Mouse (Mus musculus) spleen, adult 2 months (tissue): Measurements from ENCODE around the gene Vwf. TPM values are rescaled to one million over a fixed set of nuclear protein-coding genes. Genes with fewer than 3 reads are reported as not detected.
A peak's percentile ranks its signal among the peaks of the same experiment; 100 is the strongest.

Experiments
- DNase-seq, 2 experiments: peaks; one replicate each; pipeline versions ENCODE4 v3.0.0 to v3.0.0-alpha.2; 2012 to 2021; ENCODE audit warnings: low spot score in 2 of 2, low read depth in 1 of 2
- H3K27ac ChIP-seq: fragments of 200-500 bp; 2 replicates; pipeline ENCODE4 v1.5.1; 2012; ENCODE audit warnings: low read length, inconsistent platforms; ENCODE audit not compliant: insufficient read depth
- H3K27me3 ChIP-seq: fragments of 200-500 bp; 2 replicates; pipeline ENCODE4 v1.6.1; 2012; ENCODE audit warnings: mild to moderate bottlenecking, moderate library complexity, low read length, inconsistent platforms; ENCODE audit not compliant: control insufficient read depth, insufficient read depth
- H3K36me3 ChIP-seq: fragments of 200-500 bp; 2 replicates; pipeline ENCODE4 v1.6.1; 2012; ENCODE audit warnings: mild to moderate bottlenecking, low read length, inconsistent platforms; ENCODE audit not compliant: control insufficient read depth, insufficient read depth
- H3K4me1 ChIP-seq: fragments of 200-500 bp; 2 replicates; pipeline ENCODE4 v1.6.1; 2011; ENCODE audit warnings: inconsistent platforms; ENCODE audit not compliant: control insufficient read depth, insufficient read depth, insufficient read length
- H3K4me3 ChIP-seq: fragments of 200-500 bp; 2 replicates; pipeline ENCODE4 v1.5.1; 2011; ENCODE audit warnings: mild to moderate bottlenecking, inconsistent platforms; ENCODE audit not compliant: insufficient read depth, insufficient read length; ENCODE audit errors: extremely low read depth
- CTCF ChIP-seq: fragments of 200-500 bp; IDR thresholded peaks from 2 replicates; pipeline ENCODE4 v1.5.1; 2011; ENCODE audit warnings: mild to moderate bottlenecking, inconsistent platforms; ENCODE audit not compliant: insufficient read depth, insufficient read length, insufficient replicate concordance; ENCODE audit errors: extremely low read depth
- POLR2A ChIP-seq: fragments of 200-500 bp; IDR thresholded peaks from 2 replicates; pipeline ENCODE4 v1.6.1; 2011; ENCODE audit warnings: low read depth, low read length, inconsistent platforms
- WGBS: fragments of 180-500 bp; shearing (Covaris S2); methylation state at CpG from one replicate; pipeline ENCODE4 v1.1.7; 2018; 5-methylcytosine and 5-hydroxymethylcytosine counted together
- polyA plus RNA-seq: library from polyadenylated mRNA; depleted of rRNA; stranded (reverse); fragments of >200 nt; gene quantifications from 2 replicates; pipeline ENCODE4 v1.2.3, GENCODE M21; 2012

Gene Vwf
- polyA plus RNA-seq, 1 experiment = 42.9 TPM

GRCm38 (mm10) chr6:125600036-125600558, 53.5 kb downstream of the Vwf start:
- Histone ChIP-seq H3K4me1 (peaks cover 1% of the 10 kb centered on the region; the same call in 1 of the 2 replicates), H3K36me3 (no peaks in the 10 kb centered on the region), H3K27ac (no peak overlapping the region), H3K4me3 (no peak overlapping the region), H3K27me3 (no peaks in the 10 kb centered on the region)
- TF ChIP-seq POLR2A (no peak), CTCF (peak; percentile 79; the same call in 1 of the 2 replicates)
- WGBS = 40% methylated on average over 9 of the region's 9 CpGs
- DNase-seq = peak; percentile 22 to 56

- no peak for DNase-seq
- no peak for TF ChIP-seq POLR2A
- no peak for TF ChIP-seq CTCF
- H3K27me3 ChIP-seq = no peaks in the 10 kb centered on the region
- WGBS = 88% methylated on average over 8 of the region's 8 CpGs
- no peak overlapping the region for H3K4me3 ChIP-seq
- H3K36me3 ChIP-seq = no peaks in the 10 kb centered on the region
- H3K27ac ChIP-seq = no peak overlapping the region
- H3K4me1 ChIP-seq = no peaks in the 10 kb centered on the region; the same call in 1 of the 2 replicates
Observed at GRCm38 (mm10) chr6:125600669-125601068, 54.1 kb downstream of the Vwf start.

- Histone ChIP-seq H3K4me3 (no peak overlapping the region), H3K36me3 (no peaks in the 10 kb centered on the region), H3K27ac (no peak overlapping the region), H3K4me1 (no peaks in the 10 kb centered on the region; the same call in 1 of the 2 replicates), H3K27me3 (no peaks in the 10 kb centered on the region)
- TF ChIP-seq CTCF = no peak
- TF ChIP-seq POLR2A = no peak
- DNase-seq = no peak
- WGBS = 79% methylated on average over 4 of the region's 4 CpGs
Observed at GRCm38 (mm10) chr6:125601190-125601589, 54.6 kb downstream of the Vwf start.

DNA sequence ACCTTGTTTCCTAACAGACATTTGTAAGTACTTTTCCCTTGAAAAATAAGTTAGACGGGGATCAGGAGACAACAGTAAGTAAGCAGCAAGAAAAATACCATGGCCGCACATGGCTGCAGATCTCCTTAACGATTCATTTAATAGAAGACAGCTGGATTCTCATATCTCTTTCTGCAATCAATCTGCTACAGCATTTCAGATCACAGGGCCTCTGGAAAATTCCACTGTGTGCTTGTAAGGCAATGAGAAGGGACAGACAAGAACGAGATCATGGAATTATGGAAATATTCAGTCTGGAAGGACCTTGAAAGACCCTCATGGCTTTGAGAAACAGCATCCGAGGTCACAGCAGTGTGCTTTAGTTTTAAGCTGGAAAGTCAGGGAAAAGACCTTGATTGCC, 55.2 kb downstream of the Vwf start:
- H3K27me3 ChIP-seq = no peaks in the 10 kb centered on the region
- no peak overlapping the region for H3K4me3 ChIP-seq
- H3K36me3 ChIP-seq = no peaks in the 10 kb centered on the region
- H3K27ac ChIP-seq = no peak overlapping the region
- TF ChIP-seq CTCF = no peak
- TF ChIP-seq POLR2A = no peak
- no peaks in the 10 kb centered on the region; the same call in 1 of the 2 replicates for H3K4me1 ChIP-seq
- WGBS = 81% methylated on average over 5 of the region's 5 CpGs
- DNase-seq = no peak

DNA sequence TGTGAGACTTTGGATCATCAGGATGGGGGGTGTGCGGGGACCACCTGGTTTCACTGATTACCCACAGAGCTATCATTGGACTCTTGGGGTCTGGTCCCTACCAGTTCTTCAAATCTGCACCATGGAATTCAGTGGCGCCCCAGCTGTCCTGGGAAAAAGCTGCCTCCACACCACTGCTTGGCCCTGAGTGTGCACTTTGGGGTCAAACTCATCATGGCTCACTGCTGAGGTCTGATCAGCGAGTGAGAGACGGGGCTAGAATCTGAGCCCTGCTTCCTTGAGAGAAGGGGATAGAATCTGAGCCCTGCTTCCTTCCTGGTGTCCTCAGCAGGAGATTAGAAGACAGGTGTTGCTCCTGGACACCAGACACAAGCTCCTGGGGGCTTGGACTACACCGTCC, 55.8 kb downstream of the Vwf start:
- Histone ChIP-seq H3K36me3 (no peaks in the 10 kb centered on the region), H3K4me3 (no peak overlapping the region)

DNA sequence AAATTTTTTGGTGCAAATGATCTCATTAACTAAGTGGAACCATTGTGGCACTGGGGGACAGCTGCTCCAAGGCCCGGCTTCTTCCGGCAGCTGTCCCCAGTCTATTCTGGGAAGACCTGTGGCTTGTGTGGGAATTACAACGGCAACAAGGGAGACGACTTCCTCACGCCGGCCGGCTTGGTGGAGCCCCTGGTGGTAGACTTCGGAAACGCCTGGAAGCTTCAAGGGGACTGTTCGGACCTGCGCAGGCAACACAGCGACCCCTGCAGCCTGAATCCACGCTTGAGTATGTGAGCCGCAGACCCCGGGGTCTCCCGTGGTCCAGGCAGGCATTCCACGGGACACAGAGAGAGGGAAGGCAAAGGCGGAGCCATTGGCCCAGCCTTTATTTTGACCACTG, 56.7 kb downstream of the Vwf start:
- peak; percentile 29 to 57 for DNase-seq
- TF ChIP-seq CTCF (peak; percentile 68), POLR2A (no peak)
- H3K27ac ChIP-seq = no peak overlapping the region
- H3K27me3 ChIP-seq = no peaks in the 10 kb centered on the region
- no peak overlapping the region for H3K4me3 ChIP-seq
- H3K4me1 ChIP-seq = no peaks in the 10 kb centered on the region; the same call in 1 of the 2 replicates
- no peaks in the 10 kb centered on the region for H3K36me3 ChIP-seq
- WGBS = 2% methylated on average over 18 of the region's 18 CpGs

More for the DNA sequence above, 55.8 kb downstream of the Vwf start:
- H3K27ac ChIP-seq = no peak overlapping the region
- no peaks in the 10 kb centered on the region; the same call in 1 of the 2 replicates for H3K4me1 ChIP-seq
- no peak for TF ChIP-seq CTCF
- TF ChIP-seq POLR2A = no peak
- 80% methylated on average over 5 of the region's 5 CpGs for WGBS
- DNase-seq = no peak
- no peaks in the 10 kb centered on the region for H3K27me3 ChIP-seq

GRCm38 (mm10) chr6:125603678-125604462, 57.3 kb downstream of the Vwf start:
- WGBS = 25% methylated on average over 26 of the region's 26 CpGs
- Histone ChIP-seq H3K36me3 (no peaks in the 10 kb centered on the region), H3K4me1 (no peaks in the 10 kb centered on the region; the same call in 1 of the 2 replicates)

More at GRCm38 (mm10) chr6:125603678-125604462, 57.3 kb downstream of the Vwf start:
- DNase-seq = no peak
- Histone ChIP-seq H3K27me3 (no peaks in the 10 kb centered on the region), H3K4me3 (no peak overlapping the region), H3K27ac (no peak overlapping the region)
- TF ChIP-seq CTCF (no peak), POLR2A (no peak)
